Mouse (Mus musculus): ENCODE data around the gene Diablo.
"Not testable (repeated sequence)": the region's sequence is repeated elsewhere in the genome, so short reads cannot be mapped to it uniquely, and the experiment has no call there.

Diablo gene

DNA sequence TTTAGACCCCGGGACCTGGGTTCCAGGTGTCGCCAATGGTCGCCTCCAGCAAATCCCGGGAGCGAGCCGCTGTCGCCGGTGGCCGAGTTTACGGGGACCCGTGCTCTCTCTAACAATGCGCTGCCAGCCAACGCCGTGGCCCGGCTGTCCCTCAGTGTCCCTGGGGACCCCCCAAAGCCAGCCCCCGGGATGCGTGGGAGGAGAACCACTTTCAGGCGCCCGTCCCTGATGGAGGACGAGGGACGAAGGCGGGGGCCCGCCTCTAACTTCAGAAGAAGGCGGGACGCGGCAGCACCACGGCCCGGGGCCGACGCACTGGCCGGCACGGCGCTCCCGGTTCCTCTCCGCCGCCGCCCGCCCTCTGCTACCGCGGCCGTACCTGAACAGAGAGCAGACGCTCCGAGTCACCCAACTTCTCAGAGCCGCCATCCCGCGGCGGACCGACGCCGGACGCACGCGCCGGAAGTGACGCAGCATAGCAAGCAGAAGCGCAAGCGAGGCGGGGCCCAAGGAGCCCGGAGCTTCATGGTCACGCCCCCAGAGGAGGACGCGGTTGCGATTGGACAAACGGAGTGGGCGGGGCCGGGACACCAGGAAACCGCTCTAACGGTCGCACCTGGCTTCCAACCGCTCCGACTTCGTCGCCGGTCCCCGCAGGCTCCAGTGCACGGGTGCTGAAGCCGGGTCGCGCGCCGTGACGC lies at the start of gene Diablo:
Gene Diablo (minus strand): TSS at position 485 of the 701 bp plus-strand sequence.
- DNase-seq: peak; percentile 99 to 100

DNA sequence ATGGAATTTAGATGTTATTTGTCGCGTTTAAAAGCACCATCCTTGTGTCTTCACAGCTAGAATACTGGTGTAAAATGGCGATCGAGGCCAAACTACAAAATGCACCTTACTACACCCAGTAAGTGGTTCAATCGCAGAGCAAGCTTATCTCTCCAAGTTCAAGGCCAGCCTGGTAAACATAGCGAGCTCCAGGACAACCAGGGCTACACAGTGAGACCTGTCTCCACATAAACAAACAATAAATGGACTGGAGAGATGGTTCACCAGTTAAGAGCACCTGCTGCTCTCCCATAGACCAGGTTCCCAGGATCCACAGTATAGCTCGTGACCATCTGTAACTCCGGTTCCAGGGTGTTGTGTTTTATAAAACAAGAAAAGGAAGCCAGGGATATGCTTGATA lies 49.4 kb upstream of the Diablo start:
- DNase-seq: no peak

DNA sequence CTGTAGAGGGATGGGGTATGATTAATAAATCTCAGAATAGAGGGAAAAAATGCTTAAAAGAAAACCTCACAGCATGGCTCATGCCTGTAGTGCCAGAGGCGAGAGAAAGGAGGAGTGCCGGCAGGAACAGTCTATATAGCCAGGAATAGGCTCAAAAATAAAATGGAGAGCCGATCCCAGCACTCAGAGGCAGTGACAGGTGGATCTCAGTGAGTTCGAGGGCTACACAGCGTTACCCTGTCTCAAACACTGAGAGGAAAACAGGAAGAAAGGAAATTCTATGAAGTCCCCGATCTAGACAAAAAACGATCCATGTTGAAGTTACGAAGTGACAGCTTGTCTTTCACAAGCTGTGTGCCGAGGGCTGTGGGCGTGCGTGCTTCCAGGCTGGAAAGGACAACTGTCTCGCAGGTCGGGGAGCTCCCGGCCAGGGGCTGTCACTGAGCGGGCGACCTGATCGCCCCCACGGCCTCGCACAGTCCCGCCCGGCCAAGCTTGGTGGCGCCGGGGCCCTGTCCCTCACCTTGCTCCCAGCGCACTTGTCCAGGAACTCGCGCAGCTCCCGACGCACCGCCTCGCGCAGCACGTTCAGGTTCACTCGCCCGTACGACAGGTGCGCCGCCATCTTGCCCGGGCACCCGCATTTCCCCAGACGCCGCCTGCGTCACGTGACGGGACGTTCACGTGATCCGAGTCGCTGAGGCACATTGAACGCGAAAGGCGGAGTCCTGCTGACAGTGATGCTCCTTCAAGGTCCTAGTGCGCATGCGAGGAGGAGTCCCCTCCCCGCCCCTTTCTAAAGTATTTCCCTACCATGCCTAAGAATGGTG lies 48.6 kb upstream of the Diablo start, which contains the start of gene Vps33a:
Gene Vps33a (minus strand): TSS at position 682 of the 830 bp plus-strand sequence.
- peak; percentile 99 to 100 for DNase-seq

DNA sequence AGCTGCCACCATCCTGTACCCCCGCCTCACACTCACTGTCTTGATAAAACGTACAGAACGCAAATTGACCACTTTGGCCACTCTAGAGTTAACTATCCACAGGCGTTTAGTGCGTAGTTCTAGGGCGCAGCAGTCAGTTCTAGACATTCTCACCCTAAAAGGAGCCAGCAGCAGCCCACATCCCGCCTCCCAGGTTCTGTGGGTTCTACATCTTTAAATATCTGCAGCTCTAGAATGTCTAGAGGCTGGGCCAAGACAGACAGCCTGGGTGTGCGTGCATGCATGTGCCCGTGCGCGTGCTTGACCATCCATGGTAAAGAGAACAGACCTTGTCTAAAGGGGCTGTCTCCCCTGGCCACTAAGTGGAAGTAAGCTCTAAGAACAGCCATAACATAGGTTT lies 37.2 kb upstream of the Diablo start:
- DNase-seq: no peak

DNA sequence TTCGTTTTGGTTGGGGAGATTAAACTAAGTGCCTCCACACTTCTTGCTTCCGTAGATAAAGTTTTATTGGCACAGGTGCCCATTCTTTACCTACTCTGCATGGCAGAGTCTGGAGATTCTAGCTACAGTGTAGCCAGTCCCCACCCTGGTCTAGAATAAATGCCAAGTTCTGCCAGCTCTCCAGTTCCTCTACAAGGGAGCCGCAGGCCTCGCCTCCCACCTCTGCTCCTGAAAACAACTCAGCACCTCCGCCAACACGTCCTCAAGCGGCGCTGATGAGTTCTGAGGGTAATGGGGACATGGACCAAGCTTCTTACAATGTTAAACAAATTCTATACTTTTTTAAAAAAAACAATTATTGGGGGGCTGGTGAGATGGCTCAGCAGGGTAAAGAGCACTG lies 35.6 kb upstream of the Diablo start:
- no peak for DNase-seq

DNA sequence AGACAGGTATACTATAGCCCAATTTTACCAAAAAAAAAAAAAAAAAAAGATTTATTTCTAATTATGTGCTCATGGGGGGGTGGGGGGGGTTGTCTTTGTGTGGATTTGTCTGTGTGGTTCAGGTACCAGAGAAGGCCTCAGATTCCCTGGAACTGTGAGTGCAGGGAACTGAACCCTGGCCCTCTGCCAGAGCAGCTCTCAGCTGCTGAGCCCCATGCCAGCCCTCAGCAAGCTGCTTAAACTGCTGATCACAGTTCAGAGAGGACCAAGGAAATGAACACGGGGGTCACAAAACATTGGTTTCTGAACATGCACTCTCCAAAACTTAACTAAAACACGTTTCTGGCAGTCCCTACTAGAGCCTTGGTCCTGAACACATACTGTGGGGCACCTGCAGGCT lies 32.5 kb upstream of the Diablo start:
- DNase-seq: peak in 1 of 2 experiments; percentile 23

DNA sequence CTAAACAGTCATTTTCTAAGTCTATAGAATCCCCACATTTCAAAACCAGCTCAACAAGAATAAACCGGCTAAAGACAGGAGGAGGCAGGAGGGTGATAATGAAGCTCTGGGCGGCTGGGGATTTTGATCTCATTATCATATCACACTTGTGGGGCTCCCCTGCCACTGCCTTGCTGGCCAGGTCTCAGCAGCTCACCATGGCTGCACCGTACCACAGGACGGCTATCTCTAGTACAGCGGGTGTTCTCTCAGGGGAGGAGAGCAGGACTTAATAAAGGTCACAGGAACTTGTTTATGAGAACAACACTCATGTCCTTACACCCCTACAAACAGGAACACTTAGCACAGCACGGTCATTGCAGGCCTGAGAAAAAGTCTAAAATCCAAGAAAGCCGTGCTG lies 31.7 kb upstream of the Diablo start:
- DNase-seq: no peak

DNA sequence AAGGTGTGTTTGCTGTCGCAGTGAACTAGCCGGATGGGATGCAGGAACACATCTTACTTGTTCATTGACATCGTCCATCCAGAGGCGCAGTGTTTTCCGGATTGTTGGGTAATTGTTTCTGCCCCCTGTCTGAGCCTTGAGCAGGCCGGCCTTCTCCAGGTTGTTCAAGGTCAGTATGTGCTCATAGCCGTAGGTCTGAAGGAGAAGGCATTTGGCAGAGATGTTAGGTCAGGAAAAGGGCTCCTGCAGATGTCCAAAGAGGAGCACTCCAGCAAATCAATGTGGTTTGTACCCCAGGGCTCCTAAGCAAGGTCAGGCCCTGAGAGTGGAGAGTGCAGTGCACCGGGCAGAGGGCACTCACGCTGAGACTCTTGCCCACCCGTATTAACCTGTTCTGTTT lies 9.8 kb upstream of the Diablo start:
- peak in 1 of 2 experiments; percentile 0 for DNase-seq

DNA sequence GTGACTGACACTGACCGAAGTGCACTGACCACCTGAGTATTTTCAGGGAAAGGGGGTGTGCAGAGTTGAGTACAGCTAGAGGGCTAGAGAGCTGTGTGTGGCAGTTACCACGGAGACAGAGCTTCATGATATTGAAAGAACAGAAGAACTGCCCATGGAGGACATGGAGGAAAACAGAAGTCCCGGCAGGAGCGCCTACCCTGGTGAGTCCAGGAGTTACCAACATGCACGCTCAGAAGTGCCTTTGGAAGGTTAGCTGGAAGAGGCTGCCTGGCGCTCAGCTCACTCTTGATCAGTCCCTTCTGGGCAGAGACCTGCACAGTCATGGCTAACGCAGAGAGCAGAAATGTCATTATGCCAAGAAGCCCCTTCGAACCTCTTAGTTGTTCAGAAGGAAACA lies 6.1 kb upstream of the Diablo start:
- peak in 1 of 2 experiments; percentile 0 for DNase-seq

DNA sequence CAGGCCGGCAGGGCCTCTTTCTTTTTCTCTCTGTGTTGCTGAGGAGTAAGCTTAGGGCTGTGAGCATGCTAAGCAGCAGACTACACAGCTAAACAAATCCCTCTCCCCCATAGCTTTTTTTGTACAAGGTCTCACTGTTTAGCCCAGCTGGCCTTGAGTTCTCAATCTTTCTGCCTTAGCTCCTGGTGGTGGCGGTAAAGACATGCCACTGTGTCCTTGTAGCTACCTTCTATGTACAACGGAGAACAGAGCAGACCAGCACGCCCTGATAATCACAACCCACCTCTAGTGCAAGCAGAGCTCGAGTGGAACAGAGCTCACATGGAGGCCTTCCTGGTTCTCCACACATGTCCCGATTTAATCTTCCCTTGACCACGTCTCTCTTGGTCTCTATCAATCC lies 4.7 kb upstream of the Diablo start:
- peak in 1 of 2 experiments; percentile 0 for DNase-seq

DNA sequence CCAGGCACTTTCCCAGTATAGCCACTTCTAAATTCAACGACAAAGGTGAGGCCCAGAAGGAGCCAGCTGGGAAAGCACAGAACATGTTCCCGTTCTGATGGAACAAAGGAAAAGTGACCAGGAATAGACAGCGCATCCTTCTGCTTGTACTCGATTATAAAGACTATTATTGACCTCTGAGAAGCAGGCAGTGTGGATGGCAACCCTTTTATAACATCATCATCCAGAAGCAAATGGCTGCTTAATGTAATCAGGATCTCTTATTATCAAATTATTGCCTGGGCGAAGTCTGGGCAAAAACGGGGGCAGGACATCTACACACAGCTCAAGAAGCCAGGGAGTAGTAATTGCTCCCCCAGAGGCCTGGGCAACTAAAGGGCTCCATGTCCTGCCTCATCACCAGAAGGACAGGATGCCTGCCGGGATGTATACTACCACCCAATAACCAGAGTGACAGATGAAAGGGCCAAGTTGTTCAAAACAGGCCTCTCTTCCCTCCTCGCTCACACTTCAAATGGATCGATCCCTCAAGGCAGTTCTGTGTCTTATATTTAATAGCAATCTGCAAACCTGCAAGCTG lies 2.0 kb upstream of the Diablo start:
- DNase-seq: peak in 1 of 2 experiments; percentile 0

DNA sequence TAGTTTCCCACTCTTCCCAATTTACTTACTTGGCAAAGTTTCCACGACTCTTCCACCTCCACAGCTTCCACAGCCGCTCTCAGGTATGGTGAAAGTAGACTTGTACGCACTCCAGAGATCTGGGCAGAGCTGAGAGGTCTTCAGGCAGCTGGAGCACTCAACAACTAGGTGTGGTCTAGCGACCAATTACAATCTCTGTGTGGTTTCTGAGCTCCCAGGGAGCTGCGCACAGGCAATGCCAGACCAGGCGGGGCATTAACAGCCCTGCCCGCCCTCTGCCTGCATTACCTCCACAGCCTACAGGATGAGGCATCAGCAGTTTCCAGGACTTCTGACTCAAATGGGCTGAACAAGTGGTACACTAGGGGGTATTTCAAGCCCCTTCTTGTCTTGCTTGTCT lies 1.3 kb upstream of the Diablo start, which contains the start of gene Gm49027:
Gene Gm49027 (minus strand): TSS at position 208 of the 400 bp plus-strand sequence.
- peak in 1 of 2 experiments; percentile 0 for DNase-seq

DNA sequence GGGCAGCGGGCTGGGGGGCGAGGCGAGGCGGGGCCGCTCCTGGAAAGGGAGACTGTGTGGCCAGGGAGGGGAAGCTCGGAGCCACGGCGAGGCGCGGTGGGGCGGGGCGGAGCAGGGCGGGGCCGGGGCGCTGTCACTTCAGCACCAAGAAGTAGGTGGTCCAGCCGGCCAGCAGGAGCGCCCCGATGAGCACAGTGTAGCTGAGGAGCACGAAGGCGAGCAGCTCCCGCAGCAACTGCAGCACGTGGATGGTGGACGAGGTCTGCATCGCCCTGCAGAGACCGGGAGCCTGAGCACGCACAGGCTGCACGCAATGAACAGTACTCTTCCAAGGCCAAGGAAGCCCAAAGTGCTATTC lies 396 bp upstream of the Diablo start:
- DNase-seq: peak; percentile 93 to 95

DNA sequence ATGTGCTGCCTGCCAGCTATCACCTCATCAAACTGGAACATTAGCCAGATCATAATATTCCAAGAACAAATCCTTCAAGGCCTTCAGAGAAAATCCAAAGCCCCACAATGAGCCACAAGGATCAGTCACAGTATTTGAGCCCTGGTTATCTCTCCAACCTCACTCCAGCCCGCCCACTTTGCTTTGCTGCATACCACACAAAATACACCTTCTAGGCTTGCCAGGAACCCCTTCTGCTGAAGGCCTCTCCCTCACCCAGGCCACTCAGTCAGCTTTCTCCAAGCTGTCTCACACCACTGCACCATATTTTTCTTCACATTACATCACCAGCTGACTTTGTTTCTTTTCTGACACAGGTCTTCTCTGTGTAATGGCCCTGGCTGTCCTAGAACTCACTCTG lies 1.8 kb downstream of the Diablo start:
- no peak for DNase-seq

DNA sequence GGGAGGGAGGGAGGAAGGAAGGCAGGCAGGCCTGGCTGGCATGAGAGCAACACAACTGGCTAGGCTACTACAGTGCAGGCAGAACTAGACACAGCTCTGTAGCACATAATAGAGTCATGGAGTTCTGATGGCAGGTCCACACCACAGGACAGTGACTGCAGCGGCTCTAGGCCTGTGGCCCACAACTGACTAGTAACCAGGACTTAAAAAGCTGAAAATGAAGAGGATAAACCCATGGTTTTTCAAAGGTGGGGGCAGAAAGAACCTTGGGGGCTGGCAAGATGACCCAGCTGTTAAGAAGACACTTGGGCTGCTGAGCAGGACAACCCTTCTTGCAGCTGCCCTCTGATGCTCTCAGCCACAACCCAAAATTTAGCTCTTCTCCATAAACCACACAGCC lies 2.4 kb downstream of the Diablo start:
- DNase-seq: no peak

DNA sequence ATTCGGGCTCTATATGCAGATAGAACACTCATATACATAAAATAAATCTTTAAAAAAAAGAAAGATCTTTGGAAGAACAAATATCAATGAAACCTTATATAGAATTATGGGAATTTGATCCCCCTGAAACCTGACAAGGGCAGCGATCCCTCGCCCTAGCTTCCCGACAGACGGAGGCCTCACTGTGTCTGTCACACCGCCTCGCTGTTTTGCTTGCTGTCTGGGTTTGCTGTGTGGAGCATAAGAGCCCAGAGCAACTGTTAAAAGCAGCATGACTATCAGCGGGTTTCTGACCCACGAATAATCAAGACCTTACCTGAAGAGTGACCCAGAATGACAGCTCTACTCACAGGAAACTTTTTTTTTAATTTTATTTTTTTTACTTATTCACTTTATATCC lies 3.3 kb downstream of the Diablo start:
- no peak for DNase-seq

DNA sequence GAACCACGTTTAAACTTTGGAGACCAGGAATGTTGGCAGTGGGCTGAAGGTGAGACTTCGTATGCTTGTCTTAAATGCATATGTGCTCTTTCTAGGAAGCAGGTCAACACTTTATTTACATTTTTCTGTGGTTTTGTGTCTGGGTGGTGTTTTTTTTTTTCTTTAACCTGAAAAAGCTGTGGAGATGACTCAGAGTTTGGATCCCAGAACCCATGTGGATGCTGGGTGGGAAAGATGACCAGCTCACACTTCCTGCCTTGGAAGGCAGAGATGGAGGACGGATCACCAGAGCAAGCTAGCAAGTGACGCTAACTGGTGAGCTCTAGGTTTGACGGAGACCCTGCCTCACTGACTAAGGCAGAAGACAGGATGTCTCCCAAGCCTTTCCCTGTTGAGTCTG lies 9.1 kb downstream of the Diablo start:
- no peak for DNase-seq

DNA sequence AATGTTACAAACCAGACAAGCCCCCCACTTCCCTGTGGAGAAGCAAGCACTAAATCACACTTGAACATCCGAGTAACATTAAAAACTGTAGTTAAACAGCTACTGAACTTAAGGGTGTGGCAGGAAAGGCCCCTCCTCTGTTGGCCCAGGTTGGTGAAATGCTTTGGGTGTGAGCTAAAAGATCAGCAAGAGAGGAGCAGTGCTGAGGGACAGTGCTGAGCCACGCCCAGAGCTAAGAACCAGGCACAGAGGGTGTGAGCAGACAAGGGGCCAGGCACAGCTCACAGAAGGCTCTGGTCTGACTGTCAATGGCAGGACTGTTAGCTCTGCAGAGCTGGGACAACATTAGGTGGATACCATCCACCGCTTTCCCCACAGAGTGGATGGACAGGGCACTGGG lies 11.9 kb downstream of the Diablo start:
- DNase-seq: no peak

DNA sequence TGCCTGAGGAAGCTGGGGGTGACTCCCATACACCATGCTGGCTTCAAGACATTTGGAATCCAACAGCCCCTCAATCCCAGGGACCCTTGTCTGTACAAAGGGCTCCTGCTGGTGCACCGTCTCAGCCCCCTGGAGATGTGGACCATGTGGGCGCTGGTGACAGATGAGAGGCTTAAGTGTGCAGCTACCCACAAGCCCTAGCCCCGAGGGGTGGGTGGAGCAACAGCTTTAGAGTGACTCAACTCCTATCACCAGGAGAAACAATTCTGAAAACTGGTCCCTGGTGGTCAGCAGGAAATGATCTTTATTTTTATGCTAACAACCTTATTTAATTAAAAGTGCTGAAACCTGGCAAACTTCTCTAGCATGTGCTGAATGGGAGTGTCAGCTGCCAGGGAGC lies 12.6 kb downstream of the Diablo start:
- DNase-seq: not testable (repeated sequence)

DNA sequence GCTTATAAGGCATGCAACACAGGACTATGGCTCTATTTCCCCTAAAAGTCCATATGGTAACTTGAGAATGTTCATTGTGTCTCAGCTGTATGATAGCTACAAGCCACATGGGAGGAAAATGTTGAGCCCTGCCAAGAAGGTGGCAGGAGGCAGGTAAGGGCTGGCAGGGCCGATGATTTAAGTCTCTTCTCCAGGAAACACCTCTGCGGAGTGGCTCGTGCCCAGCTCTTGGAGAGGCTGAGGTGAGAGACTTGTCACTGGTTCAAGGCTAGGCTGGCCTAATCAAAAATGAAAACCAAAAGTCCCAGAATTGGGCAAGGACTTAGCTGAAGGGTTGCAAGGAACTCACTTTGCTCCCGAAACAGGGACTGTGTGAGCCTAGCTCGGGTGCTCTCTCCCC lies 13.8 kb downstream of the Diablo start, which contains the start of gene B3gnt4:
Gene B3gnt4 (plus strand): TSS at position 301 of the 400 bp plus-strand sequence.
- DNase-seq: no peak

DNA sequence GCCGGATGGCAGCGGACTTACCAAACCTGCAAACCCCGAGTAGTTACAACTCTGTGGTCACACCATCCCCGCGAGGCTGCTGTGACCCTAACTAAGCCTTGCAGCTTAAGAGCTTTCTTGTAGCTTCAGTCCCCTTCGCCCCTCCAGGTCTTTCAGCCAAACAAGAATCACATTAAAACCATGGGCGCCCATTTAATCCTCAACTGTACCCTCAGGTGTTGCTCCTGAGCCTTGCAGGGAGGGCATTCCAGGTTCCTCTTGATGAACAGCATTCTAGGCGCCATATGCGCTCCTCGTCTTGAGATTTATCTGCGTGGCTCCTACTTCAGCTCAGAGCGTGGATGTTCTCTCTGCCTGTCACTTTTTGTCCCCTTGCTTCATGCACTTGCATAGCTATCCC lies 15.1 kb downstream of the Diablo start:
- DNase-seq: no peak

DNA sequence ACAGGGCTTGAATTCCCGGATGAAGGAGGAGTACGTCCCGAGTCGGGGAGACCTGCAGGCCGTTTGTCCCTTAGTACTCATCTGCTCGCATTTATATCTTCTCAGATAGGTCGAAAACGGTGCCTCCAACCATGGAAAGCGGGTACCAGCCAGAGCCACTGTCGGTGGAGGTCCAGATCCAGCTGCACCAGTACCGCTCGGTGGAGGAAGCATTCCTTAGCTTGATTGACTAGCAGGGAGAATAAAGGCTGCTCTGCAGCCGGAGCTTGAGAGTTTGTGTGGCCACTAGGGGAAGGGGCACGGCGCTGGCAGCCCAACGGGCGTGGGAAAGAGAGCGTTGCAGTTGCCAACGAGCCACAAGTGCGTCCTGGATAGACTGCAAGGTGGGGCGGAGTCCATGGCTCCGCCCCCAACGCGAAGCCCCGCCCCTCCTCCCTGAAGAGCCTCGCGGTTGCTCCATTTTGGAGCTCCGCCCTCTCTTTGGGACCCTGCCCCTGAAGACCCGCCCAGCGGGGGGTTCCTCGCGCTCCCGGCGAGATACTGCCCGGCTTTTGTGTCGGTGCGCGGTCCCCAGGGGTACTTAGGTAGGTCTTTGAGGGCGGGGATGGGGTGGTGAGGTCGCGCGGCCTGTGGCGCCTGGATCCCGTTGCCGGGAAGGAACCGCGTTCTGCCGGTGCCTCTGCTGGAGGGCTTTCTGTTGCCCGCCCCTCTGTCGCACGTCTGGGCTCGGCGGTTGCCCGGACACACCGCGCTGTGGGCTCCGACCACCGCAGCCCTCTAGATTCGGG lies 15.8 kb downstream of the Diablo start:
- DNase-seq: peak; percentile 92 to 93

DNA sequence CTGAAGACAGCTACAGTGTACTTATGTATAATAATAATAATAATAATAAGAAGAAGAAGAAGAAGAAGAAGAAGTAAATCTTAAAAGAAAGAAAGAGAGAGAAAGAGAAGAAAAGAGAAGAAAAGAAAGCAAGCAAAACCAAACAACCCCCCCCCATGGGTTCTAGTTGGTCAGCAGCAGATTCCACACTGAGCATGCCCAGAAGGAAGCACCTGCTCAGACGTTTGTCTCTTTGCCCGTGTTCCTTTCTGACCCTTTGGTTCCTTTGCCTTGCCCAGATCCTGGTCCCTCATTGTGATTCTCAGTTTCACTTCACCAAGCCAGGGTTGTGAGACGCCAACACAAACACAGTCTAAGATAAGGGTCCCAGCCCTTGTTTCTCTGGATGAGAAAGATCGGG lies 22.0 kb downstream of the Diablo start:
- no peak for DNase-seq
